Mouse (Mus musculus) stomach, embryonic 16.5 days (tissue): ENCODE measurements around the gene Gm21746. TPM values are rescaled to one million over a fixed set of nuclear protein-coding genes. Genes with fewer than 3 reads are reported as not detected.
"Not testable (repeated sequence)": the region's sequence is repeated elsewhere in the genome, so short reads cannot be mapped to it uniquely, and the experiment has no call there.

Experiments
- ATAC-seq: fragments of 200-750 bp; cut with Nextera tagmentation; 2 replicates; pipeline ENCODE4 v1.8.0; 2017; ENCODE audit warnings: moderate number of reproducible peaks, moderate TSS enrichment; ENCODE audit not compliant: insufficient read depth, low FRiP score
- H3K27ac ChIP-seq: fragments of 300-500 bp; sonication (generic); 2 replicates; pipeline ENCODE4 v1.5.1; 2014; ENCODE audit warnings: low read length
- H3K27me3 ChIP-seq: fragments of 300-500 bp; sonication (generic); 2 replicates; pipeline ENCODE4 v1.6.1; 2014; ENCODE audit warnings: low read length, control low read depth, mixed read lengths; ENCODE audit not compliant: control insufficient read depth, insufficient read depth
- H3K36me3 ChIP-seq: fragments of 300-500 bp; sonication (generic); 2 replicates; pipeline ENCODE4 v1.6.1; 2014; ENCODE audit warnings: low read length; ENCODE audit not compliant: control insufficient read depth, insufficient read depth
- H3K4me1 ChIP-seq: fragments of 300-500 bp; sonication (generic); 2 replicates; pipeline ENCODE4 v1.6.1; 2014; ENCODE audit warnings: low read length, control low read depth, mixed read lengths; ENCODE audit not compliant: control insufficient read depth, insufficient read depth
- H3K4me2 ChIP-seq: fragments of 300-500 bp; sonication (generic); 2 replicates; pipeline ENCODE4 v1.6.1; 2014; ENCODE audit warnings: low read depth, low read length, mixed read lengths
- H3K4me3 ChIP-seq: fragments of 300-500 bp; sonication (generic); replicated peaks from 2 replicates; pipeline ENCODE4 v1.5.1; 2014; ENCODE audit warnings: mild to moderate bottlenecking, low read length
- H3K9ac ChIP-seq: fragments of 300-500 bp; sonication (generic); 2 replicates; pipeline ENCODE4 v1.6.1; 2014; ENCODE audit warnings: low read length
- H3K9me3 ChIP-seq: fragments of 300-500 bp; sonication (generic); replicated peaks from 2 replicates; pipeline ENCODE4 v1.6.1; 2016; ENCODE audit warnings: low read length, control low read depth; ENCODE audit not compliant: control insufficient read depth
- WGBS: fragments of 180-500 bp; shearing (Covaris S2); extraction: QIAGEN DNeasy Blood & Tissue Kit; methylation state at CpG from one replicate; pipeline ENCODE4 v1.1.7; 2014; 5-methylcytosine and 5-hydroxymethylcytosine counted together
- polyA plus RNA-seq: library from polyadenylated mRNA; unstranded; fragments of >200 nt; fragmentation: Nextera tagmentation; extraction: Ambion mirVana; gene quantifications from 2 replicates; pipeline ENCODE4 v1.2.1, GENCODE M21; 2015

Gene Gm21746
- not detected in 2 replicates for polyA plus RNA-seq

GRCm38 (mm10) chrY:6237895-6238294 is at the start of gene Gm21746:
TSS of gene Gm21746 (minus strand) at chrY:6237995.
- 60% methylated on average over 2 of the region's 3 CpGs for WGBS
- not testable (repeated sequence) for H3K27me3 ChIP-seq, H3K36me3 ChIP-seq, H3K9me3 ChIP-seq, H3K4me2 ChIP-seq, H3K4me3 ChIP-seq, H3K9ac ChIP-seq, ATAC-seq, H3K4me1 ChIP-seq, H3K27ac ChIP-seq

- not testable (repeated sequence) for H3K9ac ChIP-seq, H3K4me1 ChIP-seq, ATAC-seq, H3K36me3 ChIP-seq, H3K9me3 ChIP-seq, H3K4me2 ChIP-seq, H3K4me3 ChIP-seq, H3K27me3 ChIP-seq, H3K27ac ChIP-seq
Measured at GRCm38 (mm10) chrY:6266798-6267197, 29.0 kb upstream of the Gm21746 start, which contains the start of gene Gm20873. TSS of gene Gm20873 (plus strand) at chrY:6267098.

Other genes starting within 250 kb of the Gm21746 start
- gene Gm20873, start 29.1 kb upstream of the Gm21746 start, polyA plus RNA-seq, result not detected in 2 replicates